Mouse (Mus musculus) cerebellum, adult 11-12 months (tissue): ENCODE measurements around the gene Msantd2.
A peak's percentile ranks its signal among the peaks of the same experiment; 100 is the strongest.

Source experiments
- DNase-seq: peaks from one replicate; pipeline ENCODE4 v3.0.0; 2022

Gene Msantd2

DNA sequence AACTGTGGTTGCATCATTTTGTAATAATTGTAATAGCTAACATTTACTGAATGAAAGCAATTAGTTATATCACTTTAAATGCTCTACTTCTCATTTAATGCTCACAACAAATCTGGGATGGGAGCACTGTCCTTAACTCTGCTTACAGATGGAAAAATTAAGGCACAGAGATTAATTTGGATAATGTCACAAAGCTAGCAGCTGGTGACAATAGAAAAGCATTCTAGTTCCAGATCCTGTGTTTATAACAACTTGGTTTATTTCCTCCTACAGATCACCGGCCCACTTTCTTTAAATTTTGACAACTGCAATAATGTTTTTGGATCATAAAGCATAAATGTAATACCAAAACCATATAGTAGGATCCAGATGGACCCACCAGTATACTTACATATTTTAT is 16.9 kb downstream of the Msantd2 start:
- no peak for DNase-seq

DNA sequence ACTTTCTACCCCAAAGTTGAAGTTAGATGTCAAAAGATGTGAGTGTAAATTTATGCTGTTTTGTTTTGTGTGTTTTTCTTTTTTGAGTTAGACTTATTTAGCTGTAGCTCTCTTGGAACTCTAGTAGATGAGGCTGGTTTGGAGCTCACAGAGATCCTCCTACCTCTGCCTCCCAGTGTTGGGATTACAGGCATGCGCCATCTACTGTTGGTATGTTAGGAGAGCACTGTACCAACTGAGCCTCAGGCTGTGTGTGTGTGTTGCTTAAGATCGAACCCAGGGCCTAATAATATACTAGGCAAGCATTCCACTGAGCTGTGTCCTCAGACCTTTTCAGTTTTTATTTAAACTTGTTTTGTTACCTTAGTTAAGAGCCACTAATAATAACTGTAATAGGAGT is 23.0 kb downstream of the Msantd2 start:
- DNase-seq, result no peak

DNA sequence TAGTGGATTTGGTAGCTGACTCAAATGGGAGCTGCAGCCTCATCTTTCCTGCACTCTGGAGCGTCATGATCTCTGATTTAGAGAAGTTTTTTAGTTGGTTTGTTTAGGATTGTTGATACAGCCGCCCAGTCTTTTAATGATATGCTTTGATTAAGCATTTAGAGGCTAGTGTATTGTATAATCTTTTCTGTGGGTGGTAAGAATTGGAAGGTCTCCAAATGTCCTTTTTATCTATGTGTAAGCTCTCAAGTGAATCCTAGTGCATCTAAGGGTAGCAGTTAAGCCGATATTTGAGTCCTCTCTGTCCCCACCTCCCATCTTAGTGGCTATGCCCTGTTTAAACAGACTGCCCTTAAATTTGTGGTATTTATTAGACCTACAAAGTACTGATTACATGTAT is 25.3 kb downstream of the Msantd2 start:
- DNase-seq, result no peak

DNA sequence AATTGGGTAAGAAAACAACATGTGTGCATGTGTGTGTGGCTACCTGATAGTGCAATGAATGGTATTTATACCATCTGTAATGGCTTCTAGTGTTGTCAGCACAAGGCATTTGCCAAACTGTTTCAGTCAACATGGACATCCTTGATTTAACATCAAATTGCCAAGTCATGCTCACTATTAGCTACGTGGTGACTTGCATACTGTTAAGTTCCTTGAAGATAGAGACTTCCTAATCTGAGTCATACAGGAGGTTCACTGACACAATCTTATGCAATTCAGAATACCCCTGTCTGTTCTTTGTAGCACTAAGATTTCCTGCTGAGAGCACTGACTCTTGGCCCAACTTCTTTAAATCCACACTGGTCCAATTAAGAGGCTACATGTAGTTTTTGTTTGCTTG is 28.3 kb downstream of the Msantd2 start:
- DNase-seq, result no peak

DNA sequence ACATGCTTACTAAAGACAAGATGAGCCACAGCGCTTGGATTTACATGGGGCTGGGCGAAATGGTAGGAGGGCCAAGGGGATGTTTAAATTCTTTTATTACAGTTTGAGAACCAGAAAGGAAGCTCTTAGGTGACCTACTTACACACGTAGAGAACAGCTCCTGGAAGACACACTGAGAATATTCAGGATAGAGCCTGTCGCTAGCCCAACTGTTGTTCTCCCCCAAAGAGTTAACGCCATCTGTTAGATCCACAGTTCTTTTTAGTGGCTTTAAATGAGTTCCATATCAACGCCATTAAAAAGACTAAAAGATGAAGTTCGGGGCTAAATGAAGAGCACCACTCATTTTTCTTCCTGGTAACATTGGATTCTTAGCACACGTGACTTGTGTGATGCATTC is 29.9 kb downstream of the Msantd2 start:
- DNase-seq, result peak; percentile 38

DNA sequence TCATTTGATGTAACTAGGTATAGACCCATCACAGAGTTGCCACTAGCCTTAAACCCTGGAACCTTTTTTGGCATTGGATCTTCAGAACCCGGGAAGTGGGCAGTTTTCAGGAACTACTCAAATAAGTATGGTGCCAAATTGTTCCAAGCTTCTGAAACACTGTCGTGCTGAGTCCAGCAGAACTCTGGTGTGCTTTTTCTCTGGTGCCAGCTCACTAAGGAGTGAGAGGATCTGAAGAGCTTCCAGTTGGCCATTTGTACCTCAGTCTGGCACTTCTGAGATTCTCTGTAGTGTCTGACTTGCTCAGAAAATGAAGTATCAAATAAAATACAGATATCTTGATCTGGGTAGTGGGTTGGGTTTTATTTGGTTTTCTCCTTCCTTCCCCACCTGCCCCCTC is 30.9 kb downstream of the Msantd2 start:
- DNase-seq, result peak; percentile 44

GRCm38 (mm10) chr9:37525461-37525860 is 36.3 kb downstream of the Msantd2 start:
- no peak for DNase-seq

- DNase-seq, result no peak
Measured at GRCm38 (mm10) chr9:37526443-37527395, 37.6 kb downstream of the Msantd2 start.

GRCm38 (mm10) chr9:37527396-37528224 is 38.5 kb downstream of the Msantd2 start, which contains the start of gene Esam:
Esam (plus strand) TSS chr9:37528078.
- DNase-seq, result peak; percentile 49

DNA sequence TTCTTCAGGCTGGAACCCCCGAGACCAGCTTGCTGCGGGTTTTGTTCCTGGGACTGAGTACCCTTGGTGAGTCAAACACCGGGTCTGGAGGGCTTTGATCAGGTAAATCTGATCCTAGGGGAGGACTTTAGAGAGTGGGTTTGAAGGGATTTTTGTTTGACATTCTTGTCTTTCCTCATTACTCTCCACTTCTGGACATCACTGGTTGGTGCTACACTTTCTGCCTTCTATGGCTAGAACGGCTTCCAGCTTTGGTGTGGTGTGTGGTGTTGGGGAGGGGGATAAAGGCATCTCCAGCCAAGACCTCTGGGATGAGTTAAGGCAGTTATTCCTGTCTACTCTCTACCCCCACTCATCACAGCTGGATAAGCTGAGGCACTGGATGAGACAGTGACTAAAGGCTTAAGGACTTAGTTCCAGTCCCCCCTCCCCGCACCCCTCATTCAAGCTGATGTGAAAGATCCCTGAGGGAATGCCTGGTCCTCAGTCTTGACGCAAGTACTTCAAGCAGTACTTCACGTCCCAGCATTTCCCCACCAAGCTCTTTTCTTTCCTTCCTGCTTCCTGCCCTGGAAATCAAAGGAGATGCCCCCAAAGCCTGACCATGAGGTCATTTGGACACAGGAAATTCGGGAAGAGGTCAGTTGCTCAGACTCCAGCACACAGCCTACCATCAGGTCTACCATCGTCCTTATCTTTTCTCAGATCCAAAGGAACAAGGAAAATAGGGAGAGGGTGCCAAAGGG is 39.3 kb downstream of the Msantd2 start:
- no peak for DNase-seq

GRCm38 (mm10) chr9:37530031-37530887 is 41.1 kb downstream of the Msantd2 start:
- DNase-seq, result peak; percentile 69

- peak; percentile 58 for DNase-seq
Measured at GRCm38 (mm10) chr9:37530888-37531705, 42.0 kb downstream of the Msantd2 start.

GRCm38 (mm10) chr9:37536851-37537250 is 47.7 kb downstream of the Msantd2 start:
- DNase-seq, result no peak

DNA sequence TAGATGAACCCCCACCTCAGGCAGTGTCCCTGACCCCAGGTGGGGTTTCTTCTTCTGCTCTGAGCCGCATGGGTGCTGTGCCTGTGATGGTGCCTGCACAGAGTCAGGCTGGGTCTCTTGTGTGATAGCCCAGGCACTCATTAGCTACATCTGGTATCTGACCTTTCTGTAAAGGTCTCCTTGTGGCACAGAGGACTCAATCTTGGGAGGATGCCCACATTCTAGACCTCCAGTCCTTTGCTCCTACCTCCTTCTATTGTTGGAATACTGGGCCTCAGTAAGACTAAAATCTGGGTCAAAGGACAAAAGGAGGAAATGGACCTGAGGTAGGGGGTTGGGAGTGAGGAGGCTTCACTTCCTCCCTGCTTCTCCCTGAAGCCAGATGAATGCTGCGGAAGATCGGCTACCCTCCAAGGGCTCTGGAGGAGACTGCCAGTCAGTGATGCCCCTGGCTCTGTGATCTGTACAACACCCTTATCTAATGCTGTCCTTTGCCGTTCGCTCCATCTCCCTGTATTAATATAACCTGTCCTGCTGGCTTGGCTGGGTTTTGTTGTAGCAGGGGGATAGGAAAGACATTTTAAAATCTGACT is 48.6 kb downstream of the Msantd2 start:
- no peak for DNase-seq

DNA sequence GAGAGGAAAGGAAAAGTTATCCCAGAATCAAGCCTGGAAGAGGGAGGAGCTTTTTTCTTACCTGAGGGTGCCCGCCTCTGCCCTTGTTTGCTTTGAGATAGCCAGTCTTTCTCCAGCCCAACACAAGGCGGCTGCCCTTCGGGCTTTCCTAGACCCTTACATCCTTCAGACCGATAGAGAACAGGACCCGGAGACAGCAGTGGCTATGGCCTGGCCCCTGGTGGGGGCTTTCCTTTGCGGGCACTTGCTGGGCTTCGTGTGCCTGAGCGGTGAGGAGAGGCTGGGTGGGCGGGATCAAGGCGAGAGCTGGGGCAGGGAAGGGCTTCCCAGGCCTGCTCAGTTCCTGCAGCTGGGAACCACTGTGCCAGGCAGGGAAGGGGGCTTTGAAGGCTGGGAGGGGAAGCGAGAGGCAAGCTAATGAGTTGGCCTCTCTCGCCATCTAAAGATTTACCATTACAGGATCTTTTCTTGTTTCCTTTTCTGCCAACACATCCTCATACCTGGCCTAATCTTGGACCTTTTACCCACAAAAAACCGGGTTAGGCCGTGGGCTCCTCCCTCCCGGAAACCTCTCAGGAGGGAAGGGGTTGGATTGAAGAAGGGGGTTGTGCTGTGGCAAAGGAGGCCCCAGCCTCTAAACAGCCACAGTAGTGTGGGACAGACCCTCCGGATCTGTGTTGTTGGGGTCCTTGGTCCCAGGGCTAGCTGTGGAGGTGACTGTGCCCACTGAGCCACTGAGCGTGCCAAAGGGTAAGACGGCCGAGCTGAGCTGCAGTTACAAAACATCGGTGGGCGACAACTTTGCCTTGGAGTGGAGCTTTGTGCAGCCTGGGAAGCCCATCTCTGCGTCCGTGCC is 50.3 kb downstream of the Msantd2 start, which contains the start of gene Vsig2:
Vsig2 (plus strand) TSS at position 86 of the 856 bp plus-strand sequence.
- no peak for DNase-seq

GRCm38 (mm10) chr9:37540226-37540625 is 51.1 kb downstream of the Msantd2 start:
- no peak for DNase-seq

DNA sequence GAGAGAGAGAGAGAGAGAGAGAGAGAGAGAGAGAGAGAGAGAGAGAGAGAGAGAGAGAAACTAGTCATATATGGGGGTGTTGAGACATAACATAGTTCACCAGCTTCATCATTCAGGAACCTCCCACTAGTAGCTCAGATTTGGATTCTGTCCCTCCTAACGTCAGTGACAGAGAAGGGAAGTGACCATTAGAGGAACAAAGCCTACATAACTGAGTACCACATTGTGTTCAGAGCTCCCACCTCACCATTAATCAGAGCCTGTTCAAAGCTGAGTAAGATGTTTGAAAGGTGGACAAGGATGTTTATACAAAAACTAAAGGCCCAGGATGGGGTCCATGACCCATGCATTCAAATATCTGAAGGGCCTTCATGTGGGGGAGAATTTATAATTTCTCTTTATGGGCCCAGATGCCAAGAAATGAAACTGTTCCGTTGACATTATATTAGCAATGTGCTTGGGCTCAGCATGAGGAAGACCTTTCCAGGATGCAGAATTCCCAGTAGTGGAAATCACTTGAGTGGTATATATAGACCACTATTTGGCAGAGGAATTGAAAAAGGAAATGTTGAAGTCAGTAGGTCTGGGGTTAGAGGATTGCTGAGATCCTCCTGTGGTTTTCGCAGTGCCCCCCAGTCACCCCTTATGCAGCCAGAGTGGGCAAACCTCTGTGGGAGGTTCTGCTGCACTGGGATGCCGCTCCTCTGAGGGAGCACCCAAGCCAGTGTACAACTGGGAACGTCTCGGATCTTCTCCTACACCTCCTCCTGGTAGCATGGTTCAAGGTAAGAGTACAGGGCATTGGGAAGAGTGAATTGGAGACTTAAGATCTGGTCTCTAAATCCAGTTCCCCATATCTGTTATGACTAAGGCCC is 51.8 kb downstream of the Msantd2 start:
- no peak for DNase-seq

GRCm38 (mm10) chr9:37541851-37542642 is 52.9 kb downstream of the Msantd2 start:
- no peak for DNase-seq
